Mouse (Mus musculus) ES-Bruce4 (cell line): Measurements from ENCODE around the gene Acsl1. TPM values are rescaled to one million over a fixed set of nuclear protein-coding genes. Genes with fewer than 3 reads are reported as not detected.

Experiments
- H3K27ac ChIP-seq: 2 replicates; pipeline ENCODE4 v1.5.1; 2012; ENCODE audit warnings: low read length, inconsistent platforms; ENCODE audit not compliant: insufficient read depth
- H3K27me3 ChIP-seq: 2 replicates; pipeline ENCODE4 v1.6.1; 2012; ENCODE audit warnings: mild to moderate bottlenecking, low read length, inconsistent platforms; ENCODE audit not compliant: control insufficient read depth, poor library complexity, insufficient read depth, severe bottlenecking
- H3K36me3 ChIP-seq: 2 replicates; pipeline ENCODE4 v1.6.1; 2012; ENCODE audit warnings: inconsistent platforms, mild to moderate bottlenecking, low read length, moderate library complexity; ENCODE audit not compliant: control insufficient read depth, poor library complexity, insufficient read depth, severe bottlenecking
- H3K4me1 ChIP-seq: one replicate; pipeline ENCODE4 v1.8.1; 2011; ENCODE audit warnings: low read length; ENCODE audit not compliant: control insufficient read depth, insufficient read depth
- H3K4me3 ChIP-seq: 2 replicates; pipeline ENCODE4 v1.5.1; 2011; ENCODE audit warnings: low read depth, mild to moderate bottlenecking, low read length
- H3K9ac ChIP-seq: 2 replicates; pipeline ENCODE4 v1.6.1; 2012; ENCODE audit warnings: low read depth, mild to moderate bottlenecking, inconsistent platforms; ENCODE audit not compliant: poor library complexity, severe bottlenecking
- H3K9me3 ChIP-seq: replicated peaks from 2 replicates; pipeline ENCODE4 v1.6.1; 2012; ENCODE audit warnings: mild to moderate bottlenecking, low read length, inconsistent platforms; ENCODE audit not compliant: control insufficient read depth, poor library complexity, insufficient read depth, severe bottlenecking
- CTCF ChIP-seq: IDR thresholded peaks from one replicate; pipeline ENCODE4 v1.8.1; 2011; ENCODE audit warnings: low read depth, low read length
- EP300 ChIP-seq: IDR thresholded peaks from 2 replicates; pipeline ENCODE4 v1.6.1; 2011; ENCODE audit warnings: low read depth, low read length; ENCODE audit not compliant: insufficient read depth
- POLR2A ChIP-seq: IDR thresholded peaks from one replicate; pipeline ENCODE4 v1.8.1; 2011; ENCODE audit warnings: low read length; ENCODE audit not compliant: insufficient read depth
- polyA plus RNA-seq: library from polyadenylated mRNA; stranded (reverse); fragments of >200 nt; gene quantifications from 2 replicates; pipeline ENCODE4 v1.2.4, GENCODE M21; 2011; ENCODE audit warnings: low read depth; ENCODE audit not compliant: missing spikeins, insufficient read depth, insufficient read length

Acsl1 gene
- polyA plus RNA-seq, 1 experiment = 18.8 TPM

DNA sequence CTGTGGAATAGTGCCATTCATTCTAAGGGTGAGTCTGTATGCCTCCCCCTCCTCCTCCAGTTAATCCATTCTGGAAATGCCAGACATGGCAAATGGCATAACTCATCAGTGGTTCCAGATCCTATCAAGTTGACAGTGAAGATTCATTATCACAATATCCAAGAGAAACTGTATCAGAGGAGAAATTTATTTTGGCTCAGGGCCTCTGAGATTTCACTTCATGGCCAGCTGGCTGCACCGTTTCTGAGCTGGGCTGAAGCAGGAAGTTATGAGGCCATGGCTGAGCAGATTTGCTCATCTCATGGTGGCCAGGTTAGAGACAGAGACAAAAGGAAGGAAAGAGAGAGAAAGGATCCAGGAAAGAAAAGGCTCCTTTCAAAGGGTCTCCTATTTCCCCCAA, 37.2 kb upstream of the Acsl1 start:
- no peak overlapping the region for H3K9ac ChIP-seq
- no peak overlapping the region for H3K27ac ChIP-seq
- no peaks in the 10 kb centered on the region for H3K4me1 ChIP-seq
- no peaks in the 10 kb centered on the region for H3K36me3 ChIP-seq
- TF ChIP-seq CTCF (no peak), POLR2A (no peak), EP300 (no peak)
- H3K4me3 ChIP-seq = no peak overlapping the region
- H3K27me3 ChIP-seq = no peaks in the 10 kb centered on the region
- no peaks in the 10 kb centered on the region for H3K9me3 ChIP-seq

DNA sequence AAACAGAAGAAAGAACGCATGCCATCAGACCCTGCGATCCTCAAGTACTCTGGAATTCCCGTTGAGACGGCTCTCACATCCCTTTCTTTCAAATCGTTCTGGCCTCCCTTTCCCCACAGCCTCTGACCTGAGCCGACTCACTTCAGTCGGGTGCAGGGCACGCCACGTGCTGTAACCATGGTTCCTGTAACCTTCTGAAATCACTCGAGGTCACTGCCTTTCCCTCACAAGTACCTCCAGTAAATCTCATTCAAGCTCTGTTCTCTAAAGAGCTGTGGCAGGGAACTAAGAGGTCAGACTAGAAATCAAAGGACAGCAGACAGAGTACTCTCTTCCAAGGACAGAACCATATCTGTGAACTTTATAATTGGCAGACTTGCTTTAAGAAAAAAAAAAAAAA, 32.3 kb upstream of the Acsl1 start:
- H3K27me3 ChIP-seq = no peaks in the 10 kb centered on the region
- no peaks in the 10 kb centered on the region for H3K9me3 ChIP-seq
- no peaks in the 10 kb centered on the region for H3K4me1 ChIP-seq
- H3K9ac ChIP-seq = no peak overlapping the region
- TF ChIP-seq CTCF = no peak
- no peak for TF ChIP-seq EP300
- TF ChIP-seq POLR2A = no peak
- no peaks in the 10 kb centered on the region for H3K36me3 ChIP-seq
- no peak overlapping the region for H3K4me3 ChIP-seq
- no peak overlapping the region for H3K27ac ChIP-seq

DNA sequence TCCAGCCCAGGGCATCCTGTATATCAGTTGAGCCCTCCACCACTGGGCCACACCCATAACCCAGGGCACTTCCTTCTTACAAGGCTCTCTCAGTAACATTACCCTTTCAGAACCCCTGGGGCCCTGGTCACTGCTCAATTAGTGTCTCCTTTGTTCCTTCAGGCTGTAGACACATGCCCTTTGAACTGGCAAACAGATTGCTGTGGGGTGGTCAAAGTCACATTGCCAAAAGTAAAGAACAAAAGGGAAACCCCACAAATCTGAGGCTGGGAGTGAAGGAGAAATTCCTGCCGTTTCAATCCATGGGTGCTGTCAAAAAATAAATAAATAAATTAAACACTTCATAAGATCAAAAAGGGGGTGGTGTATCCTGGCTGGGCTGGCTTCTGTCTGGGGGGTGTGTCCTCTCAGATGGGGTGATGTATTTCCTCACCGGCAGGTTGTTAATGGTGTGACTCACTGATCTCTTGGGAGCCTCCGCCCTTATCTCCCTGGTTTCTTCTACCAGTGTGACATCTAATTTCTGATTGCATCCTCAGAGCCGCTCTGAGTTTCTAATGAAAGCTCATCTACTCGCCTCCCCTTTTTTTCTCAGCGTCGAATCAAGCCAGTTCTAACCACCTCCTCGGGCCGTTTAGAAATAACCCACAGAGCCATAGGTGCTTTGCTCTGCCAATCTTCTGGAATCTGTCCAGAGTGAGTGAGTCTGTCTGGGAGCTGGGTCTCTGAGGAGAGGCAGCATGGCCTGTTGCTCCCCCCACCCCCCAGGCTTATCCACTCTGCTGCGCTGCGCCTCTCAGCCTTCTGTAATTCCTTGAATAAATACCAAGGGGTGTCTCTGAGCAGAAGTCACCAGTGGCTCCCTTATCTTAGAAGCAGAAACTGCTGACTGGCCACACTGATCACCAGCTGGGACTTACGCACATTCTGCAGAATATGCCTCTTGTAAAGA, 24.6 kb upstream of the Acsl1 start:
- no peak overlapping the region for H3K27ac ChIP-seq
- H3K4me1 ChIP-seq = peaks cover 6% of the 10 kb centered on the region
- H3K9ac ChIP-seq = no peak overlapping the region
- no peak overlapping the region for H3K4me3 ChIP-seq
- H3K27me3 ChIP-seq = no peaks in the 10 kb centered on the region
- TF ChIP-seq POLR2A (no peak), CTCF (no peak), EP300 (no peak)
- no peaks in the 10 kb centered on the region for H3K9me3 ChIP-seq
- no peaks in the 10 kb centered on the region for H3K36me3 ChIP-seq

DNA sequence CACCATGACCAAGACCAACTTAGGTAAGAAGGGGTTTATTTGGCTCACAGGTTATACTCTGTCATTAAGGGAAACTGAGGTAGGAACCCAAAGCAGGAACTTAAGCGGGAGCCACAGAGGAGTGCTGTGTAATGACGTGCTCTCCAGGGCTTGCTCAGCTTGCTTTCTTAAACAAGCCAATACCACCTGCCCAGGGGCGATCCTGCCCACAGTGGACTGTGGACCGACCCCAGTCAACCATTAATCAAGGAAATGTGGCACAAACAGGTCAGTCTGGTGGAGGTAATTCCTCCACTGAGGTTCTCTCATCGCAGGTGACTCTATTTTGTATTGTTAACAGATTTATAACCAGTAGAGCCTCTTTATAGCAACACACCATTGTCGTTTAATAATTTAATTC, 23.5 kb upstream of the Acsl1 start:
- H3K4me3 ChIP-seq = no peak overlapping the region
- H3K9ac ChIP-seq = no peak overlapping the region
- no peaks in the 10 kb centered on the region for H3K36me3 ChIP-seq
- H3K4me1 ChIP-seq = peaks cover 6% of the 10 kb centered on the region
- H3K27me3 ChIP-seq = no peaks in the 10 kb centered on the region
- no peak overlapping the region for H3K27ac ChIP-seq
- no peaks in the 10 kb centered on the region for H3K9me3 ChIP-seq
- TF ChIP-seq POLR2A (no peak), EP300 (no peak), CTCF (no peak)

DNA sequence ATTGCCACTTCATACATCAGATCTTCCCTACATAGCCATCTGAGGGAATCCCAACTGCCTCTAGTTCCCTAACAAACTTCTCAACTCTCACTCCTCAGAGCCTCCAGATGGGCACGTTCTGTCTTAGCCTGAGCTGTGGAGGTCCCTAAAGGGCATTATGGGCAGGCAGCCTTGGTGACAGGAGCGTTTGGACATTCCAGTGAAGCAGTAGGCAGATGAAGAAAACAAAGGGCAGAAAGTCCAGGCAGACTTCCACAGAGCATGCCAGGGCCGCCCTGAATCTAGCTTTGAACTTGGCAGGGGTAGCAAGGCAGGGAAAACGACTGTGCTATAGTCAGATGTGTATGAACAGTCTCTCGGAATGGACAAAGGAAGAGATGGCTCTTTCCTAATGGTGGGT, 22.2 kb upstream of the Acsl1 start:
- peaks cover 6% of the 10 kb centered on the region for H3K4me1 ChIP-seq
- TF ChIP-seq EP300 = no peak
- TF ChIP-seq CTCF = no peak
- no peak for TF ChIP-seq POLR2A
- H3K36me3 ChIP-seq = no peaks in the 10 kb centered on the region
- H3K27me3 ChIP-seq = no peaks in the 10 kb centered on the region
- H3K4me3 ChIP-seq = no peak overlapping the region
- no peak overlapping the region for H3K27ac ChIP-seq
- no peaks in the 10 kb centered on the region for H3K9me3 ChIP-seq
- H3K9ac ChIP-seq = no peak overlapping the region

DNA sequence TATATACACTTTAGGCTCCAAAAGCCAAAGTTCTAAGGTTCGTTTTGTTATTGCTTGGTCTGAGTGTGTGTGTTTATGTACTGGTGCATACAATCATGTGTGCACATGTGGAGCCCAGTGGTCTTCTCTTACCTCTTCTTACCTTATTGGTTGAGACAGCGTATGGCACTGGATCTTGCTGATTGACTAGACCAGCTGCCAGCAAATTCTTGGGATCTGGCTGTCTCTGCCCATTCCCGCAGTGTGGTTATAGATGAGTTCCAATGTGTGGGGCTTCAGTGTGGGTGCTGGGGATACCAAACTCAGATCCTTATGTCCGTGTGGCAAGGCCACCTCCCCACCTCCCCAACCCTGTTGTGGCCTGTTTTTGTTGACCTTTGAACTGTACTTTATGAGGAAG, 21.8 kb upstream of the Acsl1 start:
- TF ChIP-seq EP300 = no peak
- TF ChIP-seq POLR2A = no peak
- TF ChIP-seq CTCF = no peak
- H3K9me3 ChIP-seq = peaks cover 2% of the 10 kb centered on the region; the same call in 1 of the 2 replicates
- H3K36me3 ChIP-seq = no peaks in the 10 kb centered on the region
- H3K27me3 ChIP-seq = no peaks in the 10 kb centered on the region
- no peak overlapping the region for H3K4me3 ChIP-seq
- peaks cover 6% of the 10 kb centered on the region for H3K4me1 ChIP-seq
- H3K9ac ChIP-seq = no peak overlapping the region
- no peak overlapping the region for H3K27ac ChIP-seq
